Mouse (Mus musculus) brain, embryonic 14.5 days (tissue): ENCODE measurements at regions not wholly inside any gene's neighbourhood (a gene's known extent, or its start where the extent isn't known, plus 50 kb on each side); places are given as distances from the start of the nearest gene placed in this dataset.

Source experiments
- CTCF ChIP-seq: fragments of 200-500 bp; IDR thresholded peaks from 2 replicates; pipeline ENCODE4 v1.5.1; 2012; ENCODE audit warnings: inconsistent platforms, mild to moderate bottlenecking, moderate library complexity, borderline replicate concordance; ENCODE audit not compliant: insufficient read depth, insufficient read length; ENCODE audit errors: extremely low read depth
- POLR2A ChIP-seq: fragments of 200-500 bp; IDR thresholded peaks from 2 replicates; pipeline ENCODE4 v1.6.1; 2012; ENCODE audit warnings: mild to moderate bottlenecking, inconsistent platforms, borderline replicate concordance; ENCODE audit not compliant: poor library complexity, insufficient read depth, insufficient read length, severe bottlenecking; ENCODE audit errors: extremely low read depth

DNA sequence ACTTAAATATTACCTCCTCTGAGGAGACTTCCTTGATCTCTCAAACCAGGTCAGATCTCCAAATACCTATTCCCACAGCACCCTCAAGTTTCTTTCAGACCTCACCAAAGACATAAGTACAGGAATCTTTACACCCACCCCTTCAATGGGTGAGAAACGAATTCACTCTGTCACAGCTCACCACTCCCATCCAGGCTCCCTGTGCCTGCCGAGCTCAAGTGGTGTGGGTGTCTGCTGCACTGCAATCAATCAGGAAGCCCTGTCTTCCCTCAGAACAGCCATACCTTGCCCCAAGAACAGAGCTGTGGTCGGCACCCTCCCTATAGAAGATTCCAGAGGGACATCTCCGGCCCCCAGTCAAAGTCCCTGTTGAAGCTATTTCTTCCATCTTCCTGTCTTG lies 116.2 kb upstream of the Nectin1 start:
- TF ChIP-seq POLR2A (no peak), CTCF (no peak)
